9 mouse cellular contexts compared by ENCODE assay signal in the genomic region with DNA sequence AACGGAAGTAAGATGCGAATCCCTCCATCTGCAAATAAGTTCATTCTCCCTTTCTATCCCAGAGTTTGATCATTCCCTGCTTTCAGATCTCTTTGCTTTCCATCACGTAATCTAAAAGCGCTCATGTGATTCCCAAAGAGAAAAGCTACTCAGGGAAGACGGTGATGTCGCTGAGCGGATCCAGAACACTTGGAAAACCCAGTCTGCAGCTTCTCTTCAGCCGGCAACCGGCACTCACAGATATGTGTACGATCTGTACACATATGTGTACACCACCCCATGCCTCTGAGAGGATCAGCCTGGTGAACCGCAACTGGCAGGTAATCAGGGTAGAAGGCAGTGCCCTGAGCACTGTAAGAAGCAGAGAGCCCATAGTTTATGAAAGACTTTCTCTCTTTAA. TPM values are rescaled to one million over a fixed set of nuclear protein-coding genes. Genes with fewer than 3 reads are reported as not detected.
DNase-seq lines count a peak whose midpoint lies in the region; ATAC-seq and TF ChIP-seq lines count a peak whose summit lies in the region.
"Had no signal": no experiment of that assay in that cellular context is flagged by ENCODE, and none has a peak within 500 bp of the region (broad histone marks: within the 10 kb centered on the region; RNA-seq: fewer than 3 reads in every experiment).

No protein-coding gene starts in this region.

- 64% methylated on average over 11 of the region's 11 CpGs for WGBS in lung, embryonic 14.5 days
- WGBS in forebrain, embryonic 15.5 days = 87% methylated on average over 11 of the region's 11 CpGs
- 60% methylated on average over 11 of the region's 11 CpGs for WGBS in intestine, embryonic 16.5 days
- 83% methylated on average over 11 of the region's 11 CpGs for WGBS in neural tube, embryonic 15.5 days

- no peak for ATAC-seq in lung, embryonic 14.5 days (ENCODE audit: insufficient read depth)
- no peak for ATAC-seq in forebrain, embryonic 15.5 days (replicated peaks)
- ATAC-seq in intestine, embryonic 16.5 days = no peak
- ATAC-seq in neural tube, embryonic 15.5 days (ENCODE audit: low FRiP score) = no peak

- no peaks in the 10 kb centered on the region for H3K27me3 ChIP-seq in lung, embryonic 14.5 days (ENCODE audit: insufficient read depth, low read length)
- peaks cover 3% of the 10 kb centered on the region; the same call in 1 of the 2 replicates for H3K27me3 ChIP-seq in forebrain, embryonic 15.5 days
- H3K27me3 ChIP-seq in intestine, embryonic 16.5 days (replicated peaks; ENCODE audit: control insufficient read depth, insufficient read depth, low read length) = no peaks in the 10 kb centered on the region
- H3K27me3 ChIP-seq in neural tube, embryonic 15.5 days (replicated peaks) = peaks cover 3% of the 10 kb centered on the region

- H3K4me3 ChIP-seq in lung, embryonic 14.5 days (ENCODE audit: low read depth, low read length) = peak overlapping the region; percentile 82
- no peak overlapping the region for H3K4me3 ChIP-seq in forebrain, embryonic 15.5 days
- H3K4me3 ChIP-seq in intestine, embryonic 16.5 days (ENCODE audit: low read length) = peak overlapping the region; percentile 93
- peak overlapping the region; percentile 6; the same call in 1 of the 2 replicates for H3K4me3 ChIP-seq in neural tube, embryonic 15.5 days (replicated peaks)

- DNase-seq in lung, embryonic 14.5 days = no peak
- no peak for DNase-seq in lung, postnatal 14 days
- DNase-seq in urinary bladder, postnatal 25 days (ENCODE audit: low spot score) = no peak
- DNase-seq in spleen, postnatal 14 days (ENCODE audit: low spot score in 2 of 2) = no peak
- DNase-seq: cerebellum, postnatal 14 days; gastrocnemius, postnatal 10 days had no signal

- no peak overlapping the region for H3K27ac ChIP-seq in lung, embryonic 14.5 days (ENCODE audit: low read depth)
- no peak overlapping the region for H3K27ac ChIP-seq in forebrain, embryonic 15.5 days (replicated peaks)
- no peak overlapping the region for H3K27ac ChIP-seq in intestine, embryonic 16.5 days (ENCODE audit: low read length)
- H3K27ac ChIP-seq in neural tube, embryonic 15.5 days (replicated peaks) = no peak overlapping the region

- no peaks in the 10 kb centered on the region for H3K9me3 ChIP-seq in lung, embryonic 14.5 days (ENCODE audit: low read depth, low read length)
- no peaks in the 10 kb centered on the region for H3K9me3 ChIP-seq in forebrain, embryonic 15.5 days
- no peaks in the 10 kb centered on the region for H3K9me3 ChIP-seq in intestine, embryonic 16.5 days (ENCODE audit: control insufficient read depth, low read length)
- H3K9me3 ChIP-seq in neural tube, embryonic 15.5 days (replicated peaks) = no peaks in the 10 kb centered on the region

- H3K36me3 ChIP-seq in lung, embryonic 14.5 days (ENCODE audit: insufficient read depth) = peaks cover 2% of the 10 kb centered on the region; the same call in 1 of the 2 replicates
- H3K36me3 ChIP-seq in forebrain, embryonic 15.5 days = no peaks in the 10 kb centered on the region
- no peaks in the 10 kb centered on the region for H3K36me3 ChIP-seq in intestine, embryonic 16.5 days (ENCODE audit: control insufficient read depth, insufficient read depth, low read length)
- no peaks in the 10 kb centered on the region for H3K36me3 ChIP-seq in neural tube, embryonic 15.5 days

- H3K4me1 ChIP-seq in lung, embryonic 14.5 days (ENCODE audit: insufficient read depth) = peaks cover 6% of the 10 kb centered on the region; the same call in 1 of the 2 replicates
- peaks cover 12% of the 10 kb centered on the region for H3K4me1 ChIP-seq in forebrain, embryonic 15.5 days
- peaks cover 16% of the 10 kb centered on the region for H3K4me1 ChIP-seq in intestine, embryonic 16.5 days (ENCODE audit: control insufficient read depth, insufficient read depth, low read length)
- peaks cover 19% of the 10 kb centered on the region for H3K4me1 ChIP-seq in neural tube, embryonic 15.5 days

- peak overlapping the region; percentile 83 for H3K4me2 ChIP-seq in lung, embryonic 14.5 days
- 0 out of 2 replicates have a peak overlapping the region, but pooled peaks have one; percentile 92 for H3K4me2 ChIP-seq in forebrain, embryonic 15.5 days (replicated peaks)
- peak overlapping the region; percentile 71 for H3K4me2 ChIP-seq in intestine, embryonic 16.5 days (ENCODE audit: low read depth, low read length)
- peak overlapping the region; percentile 97 for H3K4me2 ChIP-seq in neural tube, embryonic 15.5 days

- H3K9ac ChIP-seq in lung, embryonic 14.5 days = no peak overlapping the region
- H3K9ac ChIP-seq in forebrain, embryonic 15.5 days (replicated peaks) = no peak overlapping the region
- peak overlapping the region; percentile 97 for H3K9ac ChIP-seq in intestine, embryonic 16.5 days (ENCODE audit: low read depth, low read length)
- H3K9ac ChIP-seq in neural tube, embryonic 15.5 days (replicated peaks) = 0 out of 2 replicates have a peak overlapping the region, but pooled peaks have one; percentile 17

- TF ChIP-seq CTCF in lung, embryonic 14.5 days (IDR thresholded peaks at IDR 0.05; ENCODE audit: low read depth) = no peak

RNA-seq across cellular contexts. Expression of gene Wipf1, which starts 1.6 kb away (rescaled TPM):
- polyA plus RNA-seq in lung, embryonic 14.5 days (2014; fragmentation: Nextera tagmentation; extraction: Ambion mirVana) = 14.8 and 15.8 TPM in 2 replicates
- polyA plus RNA-seq in forebrain, embryonic 15.5 days (2015; fragmentation: Nextera tagmentation; extraction: Ambion mirVana) = 1.9 and 2.1 TPM in 2 replicates
- polyA plus RNA-seq in intestine, embryonic 16.5 days (2015; fragmentation: Nextera tagmentation; extraction: Ambion mirVana) = 9.0 and 10.7 TPM in 2 replicates
- 2.4 and 4.8 TPM in 2 replicates for polyA plus RNA-seq in neural tube, embryonic 15.5 days (2015; fragmentation: Nextera tagmentation; extraction: Ambion mirVana)

RNA-seq across cellular contexts. Expression of gene Chrna1, which starts 52.2 kb away (rescaled TPM):
- polyA plus RNA-seq in lung, embryonic 14.5 days (2014; fragmentation: Nextera tagmentation; extraction: Ambion mirVana) = 0.05 and 0.26 TPM in 2 replicates
- polyA plus RNA-seq in forebrain, embryonic 15.5 days (2015; fragmentation: Nextera tagmentation; extraction: Ambion mirVana) = 0.11 TPM in 2 replicates
- 0.10 TPM in 2 replicates for polyA plus RNA-seq in intestine, embryonic 16.5 days (2015; fragmentation: Nextera tagmentation; extraction: Ambion mirVana)
- 0.73 and 0.78 TPM in 2 replicates for polyA plus RNA-seq in neural tube, embryonic 15.5 days (2015; fragmentation: Nextera tagmentation; extraction: Ambion mirVana)

Comparison
In these comparisons a context has a peak if more than half of its experiments do, and no peak if none do; other contexts are left out.
1. H3K9ac ChIP-seq: peak in intestine, embryonic 16.5 days (single experiment) and neural tube, embryonic 15.5 days (single experiment); none in lung, embryonic 14.5 days (single experiment) and forebrain, embryonic 15.5 days (single experiment).
2. Peak in every context shown above with its lines, with median percentiles within 50 percentile points of each other: H3K4me2 ChIP-seq.